Mouse (Mus musculus): ENCODE results near the gene Atxn1. TPM values are rescaled to one million over a fixed set of nuclear protein-coding genes. Genes with fewer than 3 reads are reported as not detected.
A peak's percentile ranks its signal among the peaks of the same experiment; 100 is the strongest.

Gene Atxn1
- total and polyA plus RNA-seq, 2 experiments from 2014 or later, result 12.0 to 31.4 TPM

DNA sequence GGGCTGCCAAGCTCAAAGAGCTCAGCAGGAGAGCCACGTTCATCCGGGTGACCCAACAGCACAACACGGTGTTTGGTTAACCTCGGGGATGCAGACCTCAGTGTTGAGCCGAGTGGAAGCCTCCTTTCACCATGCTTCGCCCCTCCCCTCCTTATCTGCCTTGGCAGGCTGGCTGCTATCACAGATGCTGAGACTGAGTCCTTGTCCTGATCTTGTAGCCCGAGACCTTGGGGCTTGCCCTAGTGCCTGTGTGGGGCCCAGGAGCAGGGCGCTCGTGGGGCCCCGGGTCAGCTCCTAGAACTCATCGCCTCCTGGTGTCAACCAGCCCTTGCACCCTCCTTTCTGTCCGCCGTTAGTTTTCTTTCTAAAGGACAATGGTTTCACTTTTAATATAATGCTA is 418.8 kb downstream of the Atxn1 start:
- Histone ChIP-seq H3K36me3 (ENCODE audit: insufficient read depth, low read length) (peaks cover 3% of the 10 kb centered on the region; the same call in 1 of the 2 replicates), H3K27me3 (ENCODE audit: insufficient read depth, low read length) (no peaks in the 10 kb centered on the region), H3K4me3 (ENCODE audit: low read depth, low read length) (no peak overlapping the region), H3K4me2 (ENCODE audit: low read depth, low read length, poor library complexity, severe bottlenecking) (no peak overlapping the region), H3K4me1 (ENCODE audit: insufficient read depth, low read length) (no peaks in the 10 kb centered on the region), H3K9ac (replicated peaks; ENCODE audit: low read length, poor library complexity, severe bottlenecking) (no peak overlapping the region), H3K9me3 (ENCODE audit: low read length) (no peaks in the 10 kb centered on the region), H3K27ac (ENCODE audit: low read depth, low read length) (no peak overlapping the region)
- 88% methylated on average over 13 of the region's 13 CpGs for WGBS
- TF ChIP-seq CTCF (IDR thresholded peaks at IDR 0.05), result no peak
- DNase-seq (ENCODE audit: low spot score) (no peak), ATAC-seq (ENCODE audit: low FRiP score) (no peak)

DNA sequence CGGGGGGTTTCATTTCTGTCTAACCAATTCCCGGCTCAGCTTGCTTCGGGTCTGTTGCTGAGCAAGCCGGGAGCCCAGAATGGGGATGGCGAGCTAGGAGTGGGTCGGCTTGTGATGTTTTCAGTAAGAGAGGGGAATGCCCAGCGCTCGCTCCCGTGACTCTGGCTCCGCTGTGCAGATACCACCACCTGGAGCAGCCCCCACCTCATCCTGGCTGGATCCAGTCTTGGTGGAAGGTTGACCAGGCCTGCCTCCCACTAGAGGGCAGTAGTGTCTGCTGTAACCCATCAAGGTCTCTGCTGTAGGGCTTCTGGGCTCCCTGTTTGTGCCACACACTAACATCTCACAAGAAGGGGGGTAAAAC is 425.6 kb downstream of the Atxn1 start:
- DNase-seq (ENCODE audit: low spot score), result peak; percentile 96
- WGBS, result 2% methylated on average over 10 of the region's 10 CpGs
- Histone ChIP-seq H3K27ac (ENCODE audit: low read depth, low read length) (peak overlapping the region; percentile 72), H3K9ac (replicated peaks; ENCODE audit: low read length, poor library complexity, severe bottlenecking) (peak overlapping the region; percentile 62; the same call in 1 of the 2 replicates), H3K4me2 (ENCODE audit: low read depth, low read length, poor library complexity, severe bottlenecking) (peak overlapping the region; percentile 64), H3K36me3 (ENCODE audit: insufficient read depth, low read length) (no peaks in the 10 kb centered on the region), H3K4me3 (ENCODE audit: low read depth, low read length) (peak overlapping the region; percentile 38), H3K4me1 (ENCODE audit: insufficient read depth, low read length) (no peaks in the 10 kb centered on the region), H3K27me3 (ENCODE audit: insufficient read depth, low read length) (no peaks in the 10 kb centered on the region), H3K9me3 (ENCODE audit: low read length) (no peaks in the 10 kb centered on the region)
- peak; percentile 94 for ATAC-seq (ENCODE audit: low FRiP score)
- TF ChIP-seq CTCF (IDR thresholded peaks at IDR 0.05), result peak; percentile 79

DNA sequence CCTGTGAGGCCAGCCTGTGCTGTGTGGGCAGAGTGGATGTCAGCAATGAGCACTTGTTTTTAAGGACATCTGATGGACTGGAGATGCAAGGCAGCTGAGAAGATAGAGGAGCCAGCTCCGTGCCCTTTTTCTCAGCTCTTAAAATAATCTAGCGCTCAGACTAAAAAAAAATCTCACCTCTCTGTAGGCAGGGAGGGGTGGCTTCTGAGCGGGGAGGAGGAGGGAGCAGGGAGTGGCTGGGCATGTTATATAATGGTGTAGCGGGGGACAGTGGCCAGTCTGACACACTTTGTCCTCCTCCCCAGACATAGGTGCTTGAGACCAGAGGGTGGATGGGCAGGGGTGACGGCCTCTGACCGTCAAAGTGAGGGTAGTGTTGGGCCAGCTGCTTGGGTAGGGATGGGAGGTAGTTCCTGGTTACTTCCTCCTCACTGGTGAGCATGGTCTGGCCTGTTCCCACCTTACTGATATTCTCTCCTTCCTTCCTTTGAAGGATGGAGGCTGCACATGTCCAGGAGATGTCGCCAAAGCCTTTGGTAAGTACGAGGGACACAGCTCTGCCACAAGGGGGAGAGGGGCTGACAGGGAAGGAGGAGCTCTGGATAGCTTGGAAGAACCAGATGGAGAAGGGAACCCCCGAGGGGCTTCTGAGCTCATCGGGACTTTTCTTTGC is 426.1 kb downstream of the Atxn1 start:
- WGBS, result 34% methylated on average over 10 of the region's 10 CpGs
- TF ChIP-seq CTCF (IDR thresholded peaks at IDR 0.05), result peak; percentile 97

DNA sequence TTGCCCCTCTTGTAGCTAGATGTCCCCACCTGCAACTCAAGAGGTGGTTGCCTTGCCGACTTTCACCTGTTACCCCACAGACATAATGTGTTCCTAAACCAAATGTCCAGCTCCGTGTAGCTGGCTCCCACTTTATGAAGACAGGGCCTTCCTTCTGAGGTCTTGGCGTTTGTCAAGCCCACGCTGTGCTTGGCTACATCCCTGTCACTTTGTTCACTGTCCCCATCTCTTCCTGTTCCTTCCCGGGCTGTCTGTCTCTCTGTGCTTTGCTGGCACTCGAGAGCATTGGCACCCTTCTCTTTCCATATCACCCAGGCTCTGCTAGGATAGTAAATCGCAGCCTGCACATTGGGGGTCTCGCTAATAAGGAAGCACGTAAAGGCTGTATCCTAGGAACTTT is 426.7 kb downstream of the Atxn1 start:
- no peak for ATAC-seq (ENCODE audit: low FRiP score)
- H3K9ac ChIP-seq (replicated peaks; ENCODE audit: low read length, poor library complexity, severe bottlenecking), result no peak overlapping the region
- no peak overlapping the region for H3K4me2 ChIP-seq (ENCODE audit: low read depth, low read length, poor library complexity, severe bottlenecking)
- DNase-seq (ENCODE audit: low spot score), result no peak
- no peaks in the 10 kb centered on the region for H3K4me1 ChIP-seq (ENCODE audit: insufficient read depth, low read length)
- TF ChIP-seq CTCF (IDR thresholded peaks at IDR 0.05), result no peak
- WGBS, result 84% methylated on average over 9 of the region's 9 CpGs
- H3K4me3 ChIP-seq (ENCODE audit: low read depth, low read length), result no peak overlapping the region
- no peak overlapping the region for H3K27ac ChIP-seq (ENCODE audit: low read depth, low read length)
- no peaks in the 10 kb centered on the region for H3K9me3 ChIP-seq (ENCODE audit: low read length)
- H3K36me3 ChIP-seq (ENCODE audit: insufficient read depth, low read length), result no peaks in the 10 kb centered on the region
- no peaks in the 10 kb centered on the region for H3K27me3 ChIP-seq (ENCODE audit: insufficient read depth, low read length)

More for the DNA sequence above, 426.1 kb downstream of the Atxn1 start:
- H3K4me3 ChIP-seq (ENCODE audit: low read depth, low read length), result peak overlapping the region; percentile 38
- H3K4me2 ChIP-seq (ENCODE audit: low read depth, low read length, poor library complexity, severe bottlenecking), result peak overlapping the region; percentile 64
- H3K4me1 ChIP-seq (ENCODE audit: insufficient read depth, low read length), result no peaks in the 10 kb centered on the region
- H3K36me3 ChIP-seq (ENCODE audit: insufficient read depth, low read length), result no peaks in the 10 kb centered on the region
- peak overlapping the region; percentile 72 for H3K27ac ChIP-seq (ENCODE audit: low read depth, low read length)
- ATAC-seq (ENCODE audit: low FRiP score) (peak; percentile 92), DNase-seq (ENCODE audit: low spot score) (peak; percentile 97)
- H3K9me3 ChIP-seq (ENCODE audit: low read length), result no peaks in the 10 kb centered on the region
- H3K9ac ChIP-seq (replicated peaks; ENCODE audit: low read length, poor library complexity, severe bottlenecking), result peak overlapping the region; percentile 62; the same call in 1 of the 2 replicates
- no peaks in the 10 kb centered on the region for H3K27me3 ChIP-seq (ENCODE audit: insufficient read depth, low read length)

DNA sequence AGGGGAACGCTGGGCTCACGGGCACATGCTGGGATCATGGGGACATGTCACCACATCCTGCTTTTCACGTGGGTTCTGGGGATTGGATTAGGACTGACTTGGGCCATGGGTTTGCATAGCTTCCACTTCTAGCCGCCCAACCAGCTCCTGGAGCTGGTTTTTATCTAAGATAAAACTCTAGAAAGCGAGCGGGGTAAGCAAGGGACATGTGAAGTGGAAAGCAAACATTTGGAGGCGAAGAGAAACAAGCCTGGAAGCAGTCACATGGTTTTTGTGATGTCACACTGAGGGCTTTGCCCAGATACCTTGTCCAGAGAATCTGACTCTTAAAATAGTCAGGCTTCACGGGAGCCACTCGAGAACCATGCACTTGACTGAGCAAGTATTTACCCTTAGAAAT is 427.7 kb downstream of the Atxn1 start:
- ATAC-seq (ENCODE audit: low FRiP score) (no peak), DNase-seq (ENCODE audit: low spot score) (no peak)
- no peaks in the 10 kb centered on the region for H3K27me3 ChIP-seq (ENCODE audit: insufficient read depth, low read length)
- H3K4me1 ChIP-seq (ENCODE audit: insufficient read depth, low read length), result no peaks in the 10 kb centered on the region
- H3K4me3 ChIP-seq (ENCODE audit: low read depth, low read length), result no peak overlapping the region
- no peak overlapping the region for H3K4me2 ChIP-seq (ENCODE audit: low read depth, low read length, poor library complexity, severe bottlenecking)
- 85% methylated on average over 9 of the region's 9 CpGs for WGBS
- no peaks in the 10 kb centered on the region for H3K36me3 ChIP-seq (ENCODE audit: insufficient read depth, low read length)
- H3K9me3 ChIP-seq (ENCODE audit: low read length), result no peaks in the 10 kb centered on the region
- no peak for TF ChIP-seq CTCF (IDR thresholded peaks at IDR 0.05)
- no peak overlapping the region for H3K27ac ChIP-seq (ENCODE audit: low read depth, low read length)
- no peak overlapping the region for H3K9ac ChIP-seq (replicated peaks; ENCODE audit: low read length, poor library complexity, severe bottlenecking)

DNA sequence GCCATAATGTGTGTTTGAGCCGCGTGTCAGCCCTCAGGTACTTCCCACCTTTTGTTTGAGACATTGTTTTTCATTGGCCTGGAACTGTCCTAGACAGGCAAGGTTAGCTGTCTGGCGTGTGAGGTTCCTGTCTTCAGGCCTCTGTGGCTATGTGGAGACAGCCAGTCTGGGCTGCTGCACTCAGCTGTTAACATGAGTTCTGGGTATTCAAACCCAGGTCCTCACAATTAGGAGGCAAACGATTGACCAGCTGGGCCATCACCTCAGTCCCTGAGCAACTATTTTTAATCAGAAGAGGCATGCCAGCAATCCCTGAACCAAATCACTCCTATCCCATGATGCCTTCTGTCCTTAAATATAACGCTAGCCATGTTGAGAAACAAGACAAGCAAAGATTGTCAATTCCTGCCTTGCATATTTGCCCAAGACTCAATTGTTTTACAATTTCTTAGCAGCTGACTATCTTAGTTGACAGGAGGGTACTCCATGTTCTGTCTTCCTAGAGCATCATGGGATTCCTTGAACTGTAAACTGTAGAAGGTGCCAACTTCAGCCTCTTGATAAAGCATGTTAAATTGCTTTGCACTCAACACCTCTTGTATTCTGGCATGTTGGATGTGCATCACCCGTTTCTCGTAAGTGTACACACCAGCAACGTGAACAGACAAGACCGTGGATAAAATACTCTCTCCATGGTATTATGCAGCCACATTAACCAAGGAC is 428.9 kb downstream of the Atxn1 start:
- Histone ChIP-seq H3K9ac (replicated peaks; ENCODE audit: low read length, poor library complexity, severe bottlenecking) (no peak overlapping the region), H3K36me3 (ENCODE audit: insufficient read depth, low read length) (no peaks in the 10 kb centered on the region), H3K4me1 (ENCODE audit: insufficient read depth, low read length) (no peaks in the 10 kb centered on the region), H3K27me3 (ENCODE audit: insufficient read depth, low read length) (no peaks in the 10 kb centered on the region), H3K27ac (ENCODE audit: low read depth, low read length) (no peak overlapping the region), H3K4me3 (ENCODE audit: low read depth, low read length) (no peak overlapping the region), H3K9me3 (ENCODE audit: low read length) (no peaks in the 10 kb centered on the region), H3K4me2 (ENCODE audit: low read depth, low read length, poor library complexity, severe bottlenecking) (no peak overlapping the region)
- no peak for TF ChIP-seq CTCF (IDR thresholded peaks at IDR 0.05)
- 91% methylated on average over 9 of the region's 9 CpGs for WGBS
- ATAC-seq (ENCODE audit: low FRiP score), result no peak
- no peak for DNase-seq (ENCODE audit: low spot score)

All from midbrain, postnatal 0 days (tissue).